Mouse (Mus musculus): ENCODE measurements at regions not wholly inside any gene's neighbourhood (a gene's known extent, or its start where the extent isn't known, plus 50 kb on each side); places are given as distances from the start of the nearest gene placed in this dataset.
"Not testable (repeated sequence)": the region's sequence is repeated elsewhere in the genome, so short reads cannot be mapped to it uniquely, and the experiment has no call there.

DNA sequence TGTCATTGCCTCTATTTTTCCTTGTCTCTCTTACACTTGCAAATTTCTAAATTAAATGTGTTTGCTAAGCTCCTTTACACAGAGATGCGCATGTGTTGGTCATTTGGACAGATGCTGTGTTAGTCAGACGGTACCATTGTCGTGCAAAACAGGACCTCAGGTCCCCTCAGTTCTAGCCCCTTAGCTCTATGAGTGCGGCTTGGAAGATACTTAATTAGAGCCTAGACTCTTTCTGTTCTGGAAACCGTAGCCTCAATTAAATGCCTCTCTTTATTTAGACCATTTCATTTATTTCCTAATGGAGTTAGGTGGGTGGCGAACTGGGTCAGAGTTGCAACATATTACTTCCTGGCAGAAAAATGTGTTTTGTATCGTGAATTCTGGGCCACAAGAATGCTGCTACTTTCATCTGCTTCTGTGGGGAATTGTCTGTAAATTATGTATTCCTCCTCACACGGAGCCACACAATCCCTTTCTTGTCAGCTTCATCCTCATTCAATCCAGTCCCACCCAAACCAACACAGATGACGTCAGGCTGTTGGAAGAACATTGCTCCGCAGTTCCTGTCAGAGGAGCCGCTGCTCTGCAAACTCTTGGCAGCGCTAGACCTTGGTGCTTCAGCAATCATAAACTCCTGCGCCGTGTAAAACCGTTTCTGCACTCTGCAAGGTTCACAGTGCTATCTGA is 345.4 kb upstream of the Nova1 start:
- DNase-seq (ENCODE audit: extremely low spot score, low spot score) = peak; percentile 17

DNA sequence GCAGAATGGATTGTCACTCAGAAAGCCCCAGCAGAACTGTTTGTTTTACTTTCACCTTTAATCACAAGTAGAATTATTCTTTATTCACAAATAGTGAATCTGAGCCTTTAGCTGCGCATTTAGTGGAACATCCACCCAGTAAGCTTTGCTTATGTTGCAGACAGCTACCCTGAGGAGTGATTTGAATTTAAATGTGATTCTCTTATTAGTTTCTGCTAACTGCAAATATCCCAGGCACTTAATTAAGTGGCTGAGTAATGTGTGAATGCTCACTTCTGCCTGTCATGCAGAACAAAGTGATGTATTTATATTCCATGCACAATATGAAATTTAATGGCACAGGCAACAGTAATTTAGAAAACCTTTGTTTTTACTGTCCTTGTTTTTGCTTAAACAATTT is 344.4 kb upstream of the Nova1 start:
- DNase-seq (ENCODE audit: extremely low spot score, low spot score) = no peak

- DNase-seq (ENCODE audit: extremely low spot score, low spot score) = peak; percentile 35
These were observed 344.0 kb upstream of the Nova1 start for GRCm38 (mm10) chr12:47162624-47163151.

GRCm38 (mm10) chr12:47160626-47161025 is 341.9 kb upstream of the Nova1 start:
- no peak for DNase-seq (ENCODE audit: extremely low spot score, low spot score)

DNA sequence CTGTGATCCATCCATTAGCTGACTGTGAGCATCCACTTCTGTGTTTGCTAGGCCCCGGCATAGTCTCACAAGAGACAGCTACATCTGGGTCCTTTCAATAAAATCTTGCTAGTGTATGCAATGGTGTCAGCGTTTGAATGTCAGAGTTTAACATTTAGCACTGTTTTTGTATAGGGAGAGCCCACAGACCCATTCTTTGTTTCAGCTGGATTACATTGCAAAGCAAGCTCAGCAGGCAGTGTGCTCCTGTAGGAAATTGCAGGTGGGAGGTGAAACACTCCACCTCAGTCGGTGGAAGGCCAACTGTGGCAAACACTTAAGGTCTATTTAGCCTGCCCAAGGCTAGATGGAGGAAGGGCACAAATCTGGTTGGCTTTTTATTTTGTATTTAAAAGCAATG is 337.2 kb upstream of the Nova1 start:
- not testable (repeated sequence) for DNase-seq (ENCODE audit: extremely low spot score, low spot score)

- no peak for DNase-seq (ENCODE audit: extremely low spot score, low spot score)
These were observed 321.9 kb upstream of the Nova1 start for GRCm38 (mm10) chr12:47140677-47141076.

- no peak for DNase-seq (ENCODE audit: extremely low spot score, low spot score)
These were observed 311.1 kb upstream of the Nova1 start for GRCm38 (mm10) chr12:47129821-47130220.

GRCm38 (mm10) chr12:47128596-47128995 is 309.9 kb upstream of the Nova1 start:
- no peak for DNase-seq (ENCODE audit: extremely low spot score, low spot score)

- no peak for DNase-seq (ENCODE audit: extremely low spot score, low spot score)
These were observed 302.7 kb upstream of the Nova1 start for GRCm38 (mm10) chr12:47121426-47121825.

DNA sequence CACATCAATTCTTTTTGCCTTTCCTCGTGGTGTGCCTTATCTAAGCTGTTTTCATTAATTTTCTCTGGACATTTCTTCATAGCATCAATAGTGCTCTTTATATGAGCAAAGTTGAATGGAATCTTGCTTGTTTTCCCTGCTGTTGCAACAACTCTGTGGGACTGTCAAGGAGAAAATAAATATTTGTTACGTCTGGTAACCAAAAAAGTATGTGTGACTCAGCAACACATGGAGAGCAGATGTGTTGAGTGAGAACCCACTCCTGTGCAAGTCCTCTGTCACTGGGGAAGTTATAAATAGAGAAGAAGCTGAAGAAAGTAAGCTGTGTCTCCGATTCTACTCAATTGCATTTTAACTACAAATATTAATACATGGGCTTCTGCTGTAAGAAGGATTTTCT is 298.8 kb upstream of the Nova1 start:
- no peak for DNase-seq (ENCODE audit: extremely low spot score, low spot score)

- no peak for DNase-seq (ENCODE audit: extremely low spot score, low spot score)
These were observed 270.5 kb upstream of the Nova1 start for GRCm38 (mm10) chr12:47089234-47089633.

DNA sequence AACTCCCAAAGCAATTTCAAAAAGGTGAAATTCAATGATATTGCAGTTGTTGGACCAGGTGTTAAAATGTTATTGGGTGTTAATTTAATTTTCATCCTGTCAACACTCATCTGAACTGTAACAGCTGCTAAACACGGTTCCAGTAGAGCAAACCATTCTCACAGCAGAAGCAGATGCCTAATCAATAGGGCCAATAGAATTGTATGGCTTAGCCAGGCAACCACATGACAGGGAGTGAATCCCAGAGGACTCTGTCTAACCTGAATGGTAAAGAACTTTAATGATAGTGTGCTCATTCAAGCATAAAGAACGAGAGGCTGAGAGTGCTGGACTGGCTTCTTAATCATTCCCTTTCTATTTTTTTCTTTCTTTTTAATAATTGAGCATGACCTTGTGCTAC is 256.2 kb upstream of the Nova1 start:
- DNase-seq (ENCODE audit: extremely low spot score, low spot score) = no peak

DNA sequence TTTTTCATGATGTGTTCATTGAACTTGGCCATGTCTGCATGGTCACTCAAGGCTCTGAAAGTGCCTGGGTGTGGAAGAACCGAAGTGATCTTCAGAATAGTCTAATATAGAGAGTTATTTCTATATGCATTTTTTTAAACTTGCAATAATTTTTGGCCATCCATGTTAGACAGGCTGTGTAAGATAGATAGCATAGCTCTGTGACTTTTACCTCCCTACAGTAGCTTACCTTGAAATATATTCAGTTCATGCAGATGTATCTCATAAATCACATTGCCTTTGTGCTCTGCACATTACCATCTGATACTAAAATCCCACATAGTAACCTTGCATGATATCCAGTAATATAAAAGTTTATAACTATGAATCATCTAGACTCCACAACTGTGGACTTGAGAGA is 233.7 kb upstream of the Nova1 start:
- DNase-seq (ENCODE audit: extremely low spot score, low spot score) = no peak

GRCm38 (mm10) chr12:47020810-47021348 is 202.2 kb upstream of the Nova1 start:
- no peak for DNase-seq (ENCODE audit: extremely low spot score, low spot score)

DNA sequence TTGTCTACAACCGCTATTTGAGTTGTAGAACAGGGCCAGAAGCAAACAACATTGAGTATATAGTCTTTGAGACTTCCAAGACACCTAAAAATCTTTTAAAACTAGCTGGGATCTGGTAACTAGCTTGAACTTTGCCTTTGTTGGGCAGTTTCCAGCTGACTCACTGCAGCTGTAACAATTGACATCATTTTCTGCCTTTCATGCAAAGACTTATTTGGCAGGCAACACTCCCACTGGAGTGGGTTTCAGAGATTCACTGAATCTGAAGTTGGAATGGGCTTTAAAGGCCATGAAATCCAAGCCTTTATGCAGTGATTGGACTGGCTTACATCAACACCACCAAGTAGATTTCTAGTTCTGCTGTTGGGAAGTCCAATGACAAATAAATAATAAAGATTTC is 173.6 kb upstream of the Nova1 start:
- DNase-seq (ENCODE audit: extremely low spot score, low spot score) = no peak

GRCm38 (mm10) chr12:46988972-46989371 is 170.2 kb upstream of the Nova1 start:
- DNase-seq (ENCODE audit: extremely low spot score, low spot score) = no peak

GRCm38 (mm10) chr12:46950223-46950779 is 131.6 kb upstream of the Nova1 start:
- no peak for DNase-seq (ENCODE audit: extremely low spot score, low spot score)

- DNase-seq (ENCODE audit: extremely low spot score, low spot score) = no peak
These were observed 127.0 kb upstream of the Nova1 start for GRCm38 (mm10) chr12:46945707-46946106.

GRCm38 (mm10) chr12:46931086-46931485 is 112.4 kb upstream of the Nova1 start:
- no peak for DNase-seq (ENCODE audit: extremely low spot score, low spot score)

DNA sequence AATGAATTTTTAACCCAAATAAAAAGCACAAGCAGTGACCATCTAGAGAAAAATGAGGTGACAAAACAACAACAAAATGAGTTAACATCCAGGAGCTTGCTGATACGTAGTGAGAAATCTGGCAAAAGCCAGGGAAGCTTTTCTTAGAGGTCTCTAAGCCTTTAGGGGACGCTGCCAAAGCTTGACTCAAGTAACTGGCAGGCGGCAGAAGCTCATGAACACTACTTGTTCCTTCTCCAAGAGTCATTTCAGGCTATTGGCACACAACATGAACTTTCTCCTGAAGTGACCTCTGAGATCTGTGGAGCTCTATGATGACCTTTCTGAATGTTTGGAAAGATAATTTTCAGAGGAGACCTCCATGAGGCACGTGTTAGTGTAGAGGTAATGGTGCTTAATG is 98.6 kb upstream of the Nova1 start:
- no peak for DNase-seq (ENCODE audit: extremely low spot score, low spot score)

- no peak for DNase-seq (ENCODE audit: extremely low spot score, low spot score)
These were observed 59.4 kb upstream of the Nova1 start for GRCm38 (mm10) chr12:46878164-46878563.

DNA sequence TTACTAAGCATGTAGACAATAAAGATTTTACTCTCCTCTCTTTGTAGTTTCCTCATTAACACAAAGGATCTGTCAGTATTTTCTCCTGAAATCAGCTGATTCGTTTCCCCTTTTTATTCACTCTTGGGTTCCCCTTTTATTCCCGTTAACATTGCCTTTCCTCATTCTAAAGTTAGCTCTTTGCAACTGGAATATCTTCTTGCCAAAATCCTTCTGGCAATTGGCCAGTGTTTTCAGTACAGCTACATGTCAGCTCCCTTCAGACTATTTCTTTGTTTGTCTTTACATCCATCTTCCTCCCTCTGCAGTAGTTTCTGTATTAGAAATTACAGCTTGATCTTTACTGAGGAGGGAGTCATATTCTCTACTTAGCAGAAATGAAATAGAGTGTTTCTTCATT is 51.4 kb upstream of the Nova1 start:
- DNase-seq (ENCODE audit: extremely low spot score, low spot score) = no peak

Measured in neural tube, embryonic 10.5 days (tissue).